Mouse (Mus musculus): ENCODE results near the gene Pigl. TPM values are rescaled to one million over a fixed set of nuclear protein-coding genes. Genes with fewer than 3 reads are reported as not detected.

Pigl gene
- polyA plus RNA-seq, 1 experiment from 2014 or later: 10.5 TPM

DNA sequence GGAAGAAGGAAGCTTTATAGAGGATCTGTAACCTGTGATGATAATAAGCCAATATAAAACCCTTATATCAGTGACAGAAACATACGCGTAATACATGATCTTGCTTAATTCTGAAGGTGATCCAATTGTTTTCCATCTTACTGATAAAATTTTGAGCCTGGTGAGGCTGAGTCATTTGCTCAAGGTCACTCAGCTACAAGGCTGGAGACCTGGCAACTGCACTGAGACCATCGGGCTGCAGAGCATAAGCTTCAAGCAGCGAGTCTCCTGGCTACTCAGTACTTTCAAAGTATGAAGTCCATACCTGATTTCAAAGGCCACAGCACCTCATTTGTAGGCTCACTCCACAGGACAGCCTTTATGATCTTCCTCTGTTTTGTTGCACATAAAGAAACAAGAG lies 17.9 kb downstream of the Pigl start:
- no peak for ATAC-seq (ENCODE audit: low FRiP score)
- Histone ChIP-seq H3K4me2 (replicated peaks) (no peak overlapping the region), H3K27ac (no peak overlapping the region), H3K9me3 (replicated peaks) (no peaks in the 10 kb centered on the region), H3K27me3 (no peaks in the 10 kb centered on the region), H3K9ac (no peak overlapping the region), H3K4me1 (no peaks in the 10 kb centered on the region), H3K36me3 (no peaks in the 10 kb centered on the region), H3K4me3 (no peak overlapping the region)
- 94% methylated on average over 4 of the region's 4 CpGs for WGBS

DNA sequence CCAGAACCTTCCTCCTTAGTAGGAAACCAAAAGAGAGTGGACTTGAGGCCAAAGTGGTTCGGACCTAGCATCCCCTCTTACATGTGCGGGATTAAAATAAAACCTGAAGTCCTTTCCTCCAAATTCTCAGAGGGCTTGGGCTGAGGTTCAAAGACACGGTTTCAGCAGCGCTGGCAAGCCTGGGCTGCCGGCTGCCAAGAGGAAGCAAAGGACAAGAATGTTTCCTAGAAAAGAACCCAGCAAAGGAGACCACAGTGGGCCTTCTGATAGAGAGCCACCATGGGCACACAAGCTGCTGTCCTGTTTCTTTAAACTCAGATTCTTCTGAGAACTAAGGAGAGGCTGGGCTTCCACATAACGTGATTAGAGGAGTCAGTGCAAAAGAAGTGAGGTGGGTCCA lies 20.7 kb downstream of the Pigl start:
- Histone ChIP-seq H3K4me1 (no peaks in the 10 kb centered on the region), H3K9ac (no peak overlapping the region), H3K27ac (no peak overlapping the region), H3K36me3 (no peaks in the 10 kb centered on the region), H3K4me2 (replicated peaks) (no peak overlapping the region), H3K4me3 (no peak overlapping the region), H3K9me3 (replicated peaks) (no peaks in the 10 kb centered on the region), H3K27me3 (no peaks in the 10 kb centered on the region)
- no peak for ATAC-seq (ENCODE audit: low FRiP score)
- WGBS: 79% methylated on average over 6 of the region's 6 CpGs

DNA sequence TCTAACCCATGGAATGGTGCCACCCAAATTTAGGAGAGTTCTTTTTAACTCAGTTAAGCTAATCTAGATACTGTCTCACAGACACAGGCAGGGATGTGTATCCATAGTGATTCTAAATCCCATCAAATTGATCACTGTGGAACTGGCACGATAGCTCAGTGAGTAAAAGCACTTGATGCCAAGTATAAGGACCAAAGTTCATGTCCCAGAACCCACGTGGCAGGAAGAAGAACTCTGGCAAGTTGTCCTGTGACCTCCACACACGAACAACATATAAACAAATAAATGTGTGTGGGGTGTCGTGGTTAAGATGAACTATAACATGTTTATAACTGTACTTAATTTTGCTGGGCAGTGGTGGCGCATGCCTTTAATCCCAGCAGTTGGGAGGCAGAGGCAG lies 21.3 kb downstream of the Pigl start:
- Histone ChIP-seq H3K4me1 (no peaks in the 10 kb centered on the region), H3K4me3 (no peak overlapping the region), H3K4me2 (replicated peaks) (no peak overlapping the region), H3K36me3 (no peaks in the 10 kb centered on the region), H3K9ac (no peak overlapping the region), H3K9me3 (replicated peaks) (no peaks in the 10 kb centered on the region), H3K27me3 (no peaks in the 10 kb centered on the region), H3K27ac (no peak overlapping the region)
- no peak for ATAC-seq (ENCODE audit: low FRiP score)
- 90% methylated on average over 5 of the region's 5 CpGs for WGBS

DNA sequence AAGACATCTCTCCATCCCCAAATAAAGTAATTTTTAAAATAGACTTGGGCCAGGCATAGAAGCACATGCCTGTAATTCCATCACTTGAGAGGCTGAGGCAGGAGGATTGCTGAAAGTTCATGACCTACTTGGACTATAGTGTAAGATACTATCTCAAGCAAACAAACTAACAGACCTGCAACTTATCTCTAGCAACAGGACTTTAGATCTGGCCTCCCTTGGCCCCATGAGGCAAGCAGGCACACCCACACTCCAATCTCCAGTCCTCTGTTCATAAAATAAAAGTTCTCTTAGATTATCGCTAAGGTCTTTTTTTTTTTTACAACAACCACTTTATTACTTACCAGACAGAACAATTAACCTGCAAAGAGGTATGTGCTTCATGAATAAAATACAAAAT lies 28.7 kb downstream of the Pigl start:
- Histone ChIP-seq H3K36me3 (no peaks in the 10 kb centered on the region), H3K27ac (no peak overlapping the region), H3K27me3 (no peaks in the 10 kb centered on the region), H3K4me1 (no peaks in the 10 kb centered on the region), H3K4me2 (replicated peaks) (no peak overlapping the region), H3K4me3 (no peak overlapping the region), H3K9ac (no peak overlapping the region), H3K9me3 (replicated peaks) (no peaks in the 10 kb centered on the region)
- no peak for ATAC-seq (ENCODE audit: low FRiP score)
- 90% methylated on average over 1 of the region's 1 CpGs for WGBS

DNA sequence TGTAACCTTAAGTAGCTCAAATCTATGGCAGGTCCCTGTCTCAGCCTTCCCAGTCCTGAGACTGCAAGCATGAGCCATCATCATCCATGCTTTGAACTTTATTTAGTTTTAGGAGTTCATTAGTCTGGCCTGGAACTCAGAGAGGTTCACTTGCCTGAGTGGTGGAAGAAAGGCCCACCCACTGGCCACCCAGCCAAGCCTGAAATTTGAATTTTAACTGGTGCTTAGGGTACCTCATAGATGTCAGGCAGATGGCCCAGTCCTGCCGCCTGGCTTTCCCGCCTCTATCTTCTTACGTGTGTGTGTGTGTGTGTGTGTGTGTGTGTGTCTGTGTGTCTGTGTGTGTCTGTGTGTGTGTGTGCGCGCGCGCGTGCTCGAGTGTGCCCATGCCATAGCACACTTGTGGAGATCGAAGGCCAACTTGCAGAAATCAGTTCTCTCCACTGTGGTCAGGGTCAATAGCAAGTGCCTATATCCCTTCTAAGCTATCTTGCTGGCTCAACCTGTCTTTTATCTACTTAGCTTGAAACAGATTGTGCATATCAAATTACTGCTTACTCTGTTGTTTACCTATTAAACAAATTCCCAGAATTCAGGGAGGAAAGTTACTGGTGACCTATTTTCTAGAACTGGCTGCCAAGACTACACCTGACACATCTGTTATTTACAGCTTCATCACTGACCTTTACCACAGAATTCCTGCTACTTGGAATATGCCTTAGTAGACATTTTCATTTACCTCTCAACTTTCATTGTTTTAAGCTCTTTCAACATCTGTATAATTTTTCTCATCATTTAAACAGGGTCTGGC lies 29.5 kb downstream of the Pigl start:
- H3K27me3 ChIP-seq: no peaks in the 10 kb centered on the region
- ATAC-seq (ENCODE audit: low FRiP score): no peak
- H3K4me2 ChIP-seq (replicated peaks): no peak overlapping the region
- no peaks in the 10 kb centered on the region for H3K36me3 ChIP-seq
- no peak overlapping the region for H3K27ac ChIP-seq
- no peak overlapping the region for H3K9ac ChIP-seq
- H3K4me3 ChIP-seq: no peak overlapping the region
- no peaks in the 10 kb centered on the region for H3K4me1 ChIP-seq
- 97% methylated on average over 10 of the region's 10 CpGs for WGBS
- H3K9me3 ChIP-seq (replicated peaks): no peaks in the 10 kb centered on the region

DNA sequence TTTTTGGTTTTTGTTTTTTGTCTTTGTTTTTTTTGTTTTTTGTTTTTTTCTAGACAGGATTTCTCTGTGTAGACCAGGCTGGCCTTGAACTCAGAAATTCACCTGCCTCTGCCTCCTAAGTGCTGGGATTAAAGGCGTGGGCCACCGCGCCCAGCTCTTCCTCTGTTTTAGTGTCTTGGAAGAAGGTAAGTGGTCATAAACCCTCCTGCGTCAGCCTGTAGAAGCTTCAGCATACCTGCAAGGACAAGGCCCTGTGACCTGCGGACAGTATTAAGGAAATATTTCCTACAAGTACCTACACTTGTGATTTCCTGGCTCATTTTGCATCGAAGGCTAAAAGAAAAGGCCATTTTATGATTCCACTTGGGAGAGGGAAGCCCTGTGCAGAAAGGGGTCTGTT lies 35.4 kb downstream of the Pigl start:
- H3K9me3 ChIP-seq (replicated peaks): no peaks in the 10 kb centered on the region
- H3K27me3 ChIP-seq: no peaks in the 10 kb centered on the region
- no peak overlapping the region for H3K4me2 ChIP-seq (replicated peaks)
- peaks cover 11% of the 10 kb centered on the region for H3K4me1 ChIP-seq
- no peak for ATAC-seq (ENCODE audit: low FRiP score)
- no peak overlapping the region for H3K9ac ChIP-seq
- no peak overlapping the region for H3K4me3 ChIP-seq
- H3K36me3 ChIP-seq: no peaks in the 10 kb centered on the region
- H3K27ac ChIP-seq: no peak overlapping the region
- WGBS: 97% methylated on average over 6 of the region's 6 CpGs

DNA sequence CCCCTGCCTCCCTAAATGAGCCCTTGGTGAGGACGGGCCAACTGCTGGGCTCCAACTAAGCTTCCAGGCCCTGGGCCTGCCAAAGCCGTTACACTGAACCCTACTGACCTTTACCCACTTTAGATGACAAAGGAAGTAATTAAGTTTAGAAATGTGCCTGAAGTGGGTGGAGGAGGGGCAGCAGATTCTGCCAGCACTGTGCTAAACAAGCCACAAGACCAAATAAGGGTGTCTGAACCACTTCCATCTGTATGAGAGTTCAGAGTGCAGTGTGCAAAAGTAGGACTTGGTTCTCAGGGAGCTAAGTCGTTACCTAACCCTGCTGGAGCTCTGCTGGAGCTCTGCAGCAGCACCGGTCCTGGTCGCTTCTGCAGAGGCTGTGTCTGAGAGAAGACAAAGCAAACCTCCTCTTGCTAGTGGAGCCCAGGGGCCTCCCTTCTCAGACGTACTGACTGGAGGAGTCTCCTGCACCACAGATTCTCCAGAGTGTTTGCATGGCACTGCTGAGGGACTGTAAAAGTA lies 36.6 kb downstream of the Pigl start:
- ATAC-seq (ENCODE audit: low FRiP score): no peak

DNA sequence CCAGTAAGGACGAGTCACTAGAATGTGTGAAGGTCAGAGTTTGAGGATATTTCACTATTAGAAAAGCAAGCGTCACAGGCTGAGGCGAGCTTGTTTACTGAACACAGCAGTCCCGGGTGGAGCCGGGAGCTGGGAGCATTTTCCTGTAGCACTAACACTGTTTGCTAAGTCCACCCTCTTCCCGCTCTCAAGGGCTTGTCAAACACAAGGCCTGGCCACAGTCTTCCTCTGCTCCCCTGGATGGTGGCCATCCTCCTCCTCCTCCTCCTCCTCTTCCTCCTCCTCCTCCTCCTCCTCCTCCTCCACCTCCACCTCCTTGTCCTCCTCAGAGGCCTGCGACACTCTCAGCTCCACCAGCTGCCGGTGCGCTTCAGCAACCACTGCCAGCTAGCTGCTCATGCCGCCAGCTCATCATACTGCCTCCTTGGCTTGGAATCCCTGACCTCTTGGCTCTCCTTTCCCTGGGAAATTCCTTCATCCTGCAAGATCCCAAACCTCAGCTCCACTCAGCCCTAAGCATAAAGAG lies 37.1 kb downstream of the Pigl start:
- H3K27me3 ChIP-seq: no peaks in the 10 kb centered on the region
- no peaks in the 10 kb centered on the region for H3K9me3 ChIP-seq (replicated peaks)
- H3K4me1 ChIP-seq: peaks cover 11% of the 10 kb centered on the region
- no peak for ATAC-seq (ENCODE audit: low FRiP score)
- 0 out of 2 replicates have a peak overlapping the region, but pooled peaks have one; percentile 18 for H3K9ac ChIP-seq
- 31% methylated on average over 7 of the region's 10 CpGs for WGBS
- H3K4me2 ChIP-seq (replicated peaks): no peak overlapping the region
- no peaks in the 10 kb centered on the region for H3K36me3 ChIP-seq
- no peak overlapping the region for H3K27ac ChIP-seq
- H3K4me3 ChIP-seq: no peak overlapping the region

More for the DNA sequence above, 36.6 kb downstream of the Pigl start:
- Histone ChIP-seq H3K4me1 (peaks cover 11% of the 10 kb centered on the region), H3K27me3 (no peaks in the 10 kb centered on the region), H3K27ac (no peak overlapping the region), H3K9ac (no peak overlapping the region), H3K36me3 (no peaks in the 10 kb centered on the region), H3K4me2 (replicated peaks) (no peak overlapping the region), H3K9me3 (replicated peaks) (no peaks in the 10 kb centered on the region), H3K4me3 (no peak overlapping the region)
- WGBS: under 1% methylated on average over 6 of the region's 6 CpGs

DNA sequence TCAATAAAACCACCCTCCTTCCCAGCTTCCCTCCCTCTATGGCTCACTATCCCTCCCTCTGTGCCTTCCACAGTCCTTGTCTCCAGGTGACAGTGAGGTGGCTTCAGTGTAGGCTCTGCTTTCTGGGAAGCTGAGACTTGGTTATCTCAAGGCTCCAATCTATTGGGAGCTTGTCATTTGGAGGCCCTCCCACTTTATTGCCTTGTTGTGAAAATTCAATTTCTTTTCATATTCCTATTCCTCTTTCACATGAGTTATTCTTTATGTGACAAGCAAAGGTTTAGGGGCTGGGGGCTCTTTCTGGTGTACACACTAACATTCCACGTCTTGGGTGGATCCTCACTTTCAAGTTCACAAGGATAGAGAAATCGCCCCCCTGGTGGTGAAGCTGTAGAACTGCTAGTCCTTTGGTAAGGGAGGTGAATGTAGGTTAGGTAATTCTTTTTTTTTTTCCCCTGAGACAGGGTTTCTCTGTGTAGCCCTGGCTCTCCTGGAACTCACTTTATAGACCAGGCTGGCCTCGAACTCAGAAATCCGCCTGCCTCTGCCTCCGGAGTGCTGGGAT lies 38.0 kb downstream of the Pigl start:
- H3K27me3 ChIP-seq: no peaks in the 10 kb centered on the region
- H3K9ac ChIP-seq: no peak overlapping the region
- peaks cover 11% of the 10 kb centered on the region for H3K4me1 ChIP-seq
- H3K27ac ChIP-seq: no peak overlapping the region
- no peaks in the 10 kb centered on the region for H3K36me3 ChIP-seq
- ATAC-seq (ENCODE audit: low FRiP score): no peak
- no peak overlapping the region for H3K4me2 ChIP-seq (replicated peaks)
- WGBS: 52% methylated on average over 5 of the region's 5 CpGs
- no peaks in the 10 kb centered on the region for H3K9me3 ChIP-seq (replicated peaks)
- no peak overlapping the region for H3K4me3 ChIP-seq

DNA sequence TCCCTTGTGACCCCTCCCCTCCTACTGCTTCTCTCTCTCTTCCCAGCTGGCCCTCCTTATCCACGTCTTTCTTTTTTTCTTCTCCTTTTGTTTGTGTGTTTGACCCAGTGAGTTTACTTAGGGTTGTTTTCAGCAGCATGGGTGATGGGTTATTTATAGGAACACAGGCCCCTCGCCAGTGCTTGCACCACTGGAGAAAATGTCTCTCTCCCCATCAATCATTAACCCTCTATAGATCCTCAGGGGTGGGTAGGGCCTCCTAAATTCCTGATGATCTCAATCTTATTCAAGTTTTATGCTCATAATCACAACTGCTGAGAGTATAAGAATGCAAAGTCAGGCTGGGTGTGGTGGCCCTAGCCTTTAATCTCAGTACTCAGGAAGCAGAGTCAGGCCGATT lies 38.9 kb downstream of the Pigl start:
- Histone ChIP-seq H3K4me3 (no peak overlapping the region), H3K27me3 (no peaks in the 10 kb centered on the region), H3K9me3 (replicated peaks) (no peaks in the 10 kb centered on the region), H3K4me2 (replicated peaks) (no peak overlapping the region), H3K4me1 (peaks cover 11% of the 10 kb centered on the region), H3K36me3 (no peaks in the 10 kb centered on the region), H3K9ac (no peak overlapping the region), H3K27ac (no peak overlapping the region)
- WGBS: 52% methylated on average over 3 of the region's 3 CpGs
- no peak for ATAC-seq (ENCODE audit: low FRiP score)

DNA sequence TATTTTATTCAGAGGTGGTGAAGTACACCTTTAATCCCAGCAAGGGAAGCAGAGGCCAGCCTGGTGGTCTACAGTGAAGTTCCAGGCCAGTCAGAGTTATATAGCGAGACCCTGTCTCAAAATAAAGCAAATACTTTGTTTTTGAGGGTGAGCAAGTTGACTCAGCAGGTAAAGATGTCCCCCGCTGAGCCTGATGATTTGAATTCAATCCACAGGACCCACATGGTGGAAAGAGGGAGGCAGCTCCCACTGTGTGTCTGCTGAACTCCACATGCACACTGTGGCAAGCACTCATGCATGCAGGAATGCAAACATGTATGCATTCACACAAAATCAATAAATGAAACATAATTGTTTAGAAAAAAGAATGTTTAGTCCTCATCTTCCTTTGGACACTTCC lies 40.5 kb downstream of the Pigl start:
- no peak for ATAC-seq (ENCODE audit: low FRiP score)
- no peak overlapping the region for H3K4me3 ChIP-seq
- no peak overlapping the region for H3K4me2 ChIP-seq (replicated peaks)
- no peak overlapping the region for H3K27ac ChIP-seq
- H3K36me3 ChIP-seq: no peaks in the 10 kb centered on the region
- H3K27me3 ChIP-seq: no peaks in the 10 kb centered on the region
- H3K9me3 ChIP-seq (replicated peaks): no peaks in the 10 kb centered on the region
- WGBS: 67% methylated on average over 2 of the region's 2 CpGs
- H3K4me1 ChIP-seq: peaks cover 11% of the 10 kb centered on the region
- no peak overlapping the region for H3K9ac ChIP-seq

DNA sequence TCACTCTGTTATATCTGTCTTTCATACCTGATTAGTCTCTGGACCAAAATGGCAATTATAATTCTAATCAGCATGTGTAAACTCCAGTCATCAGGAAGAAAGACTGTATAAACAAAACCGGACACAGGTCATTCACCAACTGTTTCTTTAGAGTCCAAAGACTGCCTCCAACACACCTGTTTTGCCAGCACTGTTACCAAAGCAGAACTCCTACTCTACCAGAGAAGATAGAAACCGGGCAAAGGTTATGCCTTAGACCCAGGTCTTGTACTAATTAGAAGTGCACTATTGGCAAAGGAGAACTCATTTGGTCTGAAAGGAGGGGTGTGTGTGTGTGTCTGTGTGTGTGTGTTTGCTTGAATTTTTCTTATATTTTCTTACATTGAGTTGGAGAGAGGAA lies 42.3 kb downstream of the Pigl start:
- ATAC-seq (ENCODE audit: low FRiP score): no peak
- WGBS: 86% methylated on average over 2 of the region's 2 CpGs
- no peak overlapping the region for H3K9ac ChIP-seq
- H3K4me2 ChIP-seq (replicated peaks): no peak overlapping the region
- no peaks in the 10 kb centered on the region for H3K36me3 ChIP-seq
- no peak overlapping the region for H3K27ac ChIP-seq
- no peaks in the 10 kb centered on the region for H3K27me3 ChIP-seq
- H3K4me1 ChIP-seq: 0 out of 2 replicates have a peak, but pooled peaks cover 1% of the 10 kb centered on the region
- H3K9me3 ChIP-seq (replicated peaks): no peaks in the 10 kb centered on the region
- no peak overlapping the region for H3K4me3 ChIP-seq

DNA sequence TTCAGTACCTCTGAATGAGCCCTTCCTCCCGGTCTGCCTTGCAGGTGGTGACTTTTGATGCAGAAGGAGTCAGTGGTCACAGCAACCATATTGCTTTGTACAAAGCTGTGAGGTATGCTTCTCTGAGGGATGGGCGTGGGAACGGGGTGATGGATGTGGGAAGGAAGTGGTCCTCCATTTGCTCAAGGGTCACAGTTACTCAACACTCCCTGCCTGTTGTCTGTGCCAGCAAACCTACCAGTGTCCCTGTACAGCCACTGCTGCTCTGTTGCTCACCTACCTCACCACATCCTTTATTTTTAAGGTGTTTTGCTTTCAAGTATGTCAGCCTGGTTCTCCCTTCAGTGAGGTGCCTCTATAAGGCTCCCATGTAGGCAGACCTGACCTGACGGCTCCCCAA lies 49.4 kb downstream of the Pigl start:
- H3K36me3 ChIP-seq: no peaks in the 10 kb centered on the region
- H3K9ac ChIP-seq: no peak overlapping the region
- no peaks in the 10 kb centered on the region for H3K27me3 ChIP-seq
- ATAC-seq (ENCODE audit: low FRiP score): no peak
- H3K9me3 ChIP-seq (replicated peaks): no peaks in the 10 kb centered on the region
- 86% methylated on average over 4 of the region's 4 CpGs for WGBS
- H3K4me1 ChIP-seq: no peaks in the 10 kb centered on the region
- H3K27ac ChIP-seq: no peak overlapping the region
- no peak overlapping the region for H3K4me3 ChIP-seq
- H3K4me2 ChIP-seq (replicated peaks): no peak overlapping the region

All from hindbrain, embryonic 12.5 days (tissue).